In the genomic region with DNA sequence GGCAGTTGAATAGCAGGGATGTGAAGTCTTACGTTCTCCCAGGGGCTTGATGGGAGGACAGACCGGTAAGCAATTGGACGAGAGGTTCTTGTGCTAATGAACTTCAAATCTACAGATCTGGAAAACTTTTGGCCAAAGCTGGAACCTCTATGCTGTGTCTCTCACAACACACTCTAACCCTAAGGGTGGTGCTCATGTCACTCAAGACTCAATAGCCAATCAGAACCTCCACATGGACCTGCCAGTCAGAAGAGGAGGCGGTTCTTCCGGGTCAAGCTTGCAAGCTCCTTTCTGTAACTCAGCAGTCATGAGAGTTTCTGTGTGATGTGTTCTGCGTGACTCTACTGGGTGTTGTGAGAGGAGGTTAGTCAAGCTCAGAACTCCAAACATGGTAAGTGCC, we compare ENCODE assay signal across 8 mouse cellular contexts. TPM values are rescaled to one million over a fixed set of nuclear protein-coding genes. Genes with fewer than 3 reads are reported as not detected.
DNase-seq lines count a peak whose midpoint lies in the region; ATAC-seq and TF ChIP-seq lines count a peak whose summit lies in the region.
"Not testable (repeated sequence)": the region's sequence is repeated elsewhere in the genome, so short reads cannot be mapped to it uniquely, and the experiment has no call there.

Gm14419 (plus strand) TSS at position 301 of the 400 bp plus-strand sequence.

- not testable (repeated sequence) for ATAC-seq in heart, embryonic 13.5 days (ENCODE audit: extremely low read depth, insufficient number of reproducible peaks, low FRiP score, low TSS enrichment); kidney, embryonic 15.5 days (replicated peaks; ENCODE audit: low FRiP score); lung, embryonic 14.5 days (ENCODE audit: insufficient read depth)

- not testable (repeated sequence) for H3K9ac ChIP-seq in heart, embryonic 13.5 days; kidney, embryonic 15.5 days; lung, embryonic 14.5 days

- not testable (repeated sequence) for H3K27ac ChIP-seq in embryonic facial prominence, embryonic 10.5 days (replicated peaks); heart, embryonic 13.5 days (replicated peaks); kidney, embryonic 15.5 days; lung, embryonic 14.5 days (ENCODE audit: low read depth)

- not testable (repeated sequence) for H3K4me2 ChIP-seq in heart, embryonic 13.5 days; kidney, embryonic 15.5 days; lung, embryonic 14.5 days

- DNase-seq in adrenal gland, adult 2 months; embryonic facial prominence, embryonic 10.5 days (ENCODE audit: low spot score); gastrocnemius, postnatal 10 days; left cerebral cortex, adult 18-20 months (ENCODE audit: low spot score in 2 of 2); lung, embryonic 14.5 days; urinary bladder, adult 2 months (ENCODE audit: low spot score): not testable (repeated sequence)

- not testable (repeated sequence) for TF ChIP-seq CTCF in lung, embryonic 14.5 days (IDR thresholded peaks at IDR 0.05; ENCODE audit: low read depth)

- WGBS in embryonic facial prominence, embryonic 10.5 days: no CpG with 5 or more reads among the region's 6 CpGs
- no CpG with 5 or more reads among the region's 6 CpGs for WGBS in heart, embryonic 13.5 days
- WGBS in kidney, embryonic 15.5 days: no CpG with 5 or more reads among the region's 6 CpGs
- no CpG with 5 or more reads among the region's 6 CpGs for WGBS in lung, embryonic 14.5 days

- not testable (repeated sequence) for H3K36me3 ChIP-seq in embryonic facial prominence, embryonic 10.5 days (replicated peaks); heart, embryonic 13.5 days; kidney, embryonic 15.5 days; lung, embryonic 14.5 days (ENCODE audit: insufficient read depth)

- H3K27me3 ChIP-seq in embryonic facial prominence, embryonic 10.5 days (replicated peaks; ENCODE audit: low read depth, poor library complexity, severe bottlenecking); heart, embryonic 13.5 days (replicated peaks); kidney, embryonic 15.5 days; lung, embryonic 14.5 days (ENCODE audit: insufficient read depth, low read length): not testable (repeated sequence)

- H3K4me1 ChIP-seq in embryonic facial prominence, embryonic 10.5 days; heart, embryonic 13.5 days; kidney, embryonic 15.5 days; lung, embryonic 14.5 days (ENCODE audit: insufficient read depth): not testable (repeated sequence)

- not testable (repeated sequence) for H3K9me3 ChIP-seq in embryonic facial prominence, embryonic 10.5 days; heart, embryonic 13.5 days; kidney, embryonic 15.5 days (replicated peaks); lung, embryonic 14.5 days (ENCODE audit: low read depth, low read length)

- not testable (repeated sequence) for H3K4me3 ChIP-seq in embryonic facial prominence, embryonic 10.5 days; heart, embryonic 13.5 days; kidney, embryonic 15.5 days (replicated peaks); lung, embryonic 14.5 days (ENCODE audit: low read depth, low read length)

RNA-seq across cellular contexts. Expression of gene Gm14419, which starts in this region (rescaled TPM):
- total RNA-seq in adrenal gland, adult 2 months (2021): 10 to 100 TPM; 23.1 to 40.2 TPM
- 0.27 and 0.50 TPM in 2 replicates for polyA plus RNA-seq in adrenal gland, adult 2 months (2012; rRNA removed)
- polyA plus RNA-seq in embryonic facial prominence, embryonic 10.5 days (2016; fragmentation: Nextera tagmentation; extraction: Ambion mirVana): 9.8 and 11.1 TPM in 2 replicates
- 10 to 100 TPM; 17.4 to 18.1 TPM for total RNA-seq in gastrocnemius, postnatal 10 days (2021)
- 8.7 and 11.1 TPM in 2 replicates for polyA plus RNA-seq in heart, embryonic 13.5 days (2015; fragmentation: Nextera tagmentation; extraction: Ambion mirVana)
- polyA plus RNA-seq in kidney, embryonic 15.5 days (2015; fragmentation: Nextera tagmentation; extraction: Ambion mirVana): 8.4 and 11.2 TPM in 2 replicates
- total RNA-seq in left cerebral cortex, adult 18-20 months (2021): 10 to 100 TPM; 65.1 to 67.9 TPM
- polyA plus RNA-seq in lung, embryonic 14.5 days (2014; fragmentation: Nextera tagmentation; extraction: Ambion mirVana): 14.6 and 15.8 TPM in 2 replicates
- 6.5 and 13.8 TPM in 2 replicates for polyA plus RNA-seq in urinary bladder, adult 2 months (2012; rRNA removed)
